Mouse (Mus musculus) hindbrain, embryonic 14.5 days (tissue): ENCODE results near the gene Limk1. TPM values are rescaled to one million over a fixed set of nuclear protein-coding genes. Genes with fewer than 3 reads are reported as not detected.

Experiments
- ATAC-seq: fragments of 200-750 bp; cut with Nextera tagmentation; 2 replicates; pipeline ENCODE4 v1.8.0; 2017; ENCODE audit warnings: moderate number of reproducible peaks, mild to moderate bottlenecking, moderate TSS enrichment, moderate library complexity; ENCODE audit not compliant: low FRiP score
- DNase-seq: peaks from one replicate; pipeline ENCODE4 v3.0.0-alpha.2; 2015; ENCODE audit warnings: low spot score
- H3K27ac ChIP-seq: fragments of 300-500 bp; sonication (generic); 2 replicates; pipeline ENCODE4 v1.5.1; 2014; ENCODE audit warnings: mild to moderate bottlenecking, moderate library complexity
- H3K27me3 ChIP-seq: fragments of 300-500 bp; sonication (generic); 2 replicates; pipeline ENCODE4 v1.6.1; 2014; ENCODE audit warnings: mild to moderate bottlenecking, low read length, mixed read lengths; ENCODE audit not compliant: control insufficient read depth, insufficient read depth
- H3K36me3 ChIP-seq: fragments of 300-500 bp; sonication (generic); replicated peaks from 2 replicates; pipeline ENCODE4 v1.6.1; 2014; ENCODE audit not compliant: control insufficient read depth, insufficient read depth
- H3K4me1 ChIP-seq: fragments of 300-500 bp; sonication (generic); replicated peaks from 2 replicates; pipeline ENCODE4 v1.6.1; 2014; ENCODE audit warnings: antibody characterized with exemption, low read length, mixed read lengths; ENCODE audit not compliant: control insufficient read depth, insufficient read depth
- H3K4me2 ChIP-seq: fragments of 300-500 bp; sonication (generic); replicated peaks from 2 replicates; pipeline ENCODE4 v1.6.1; 2014; ENCODE audit warnings: mild to moderate bottlenecking, moderate library complexity
- H3K4me3 ChIP-seq: fragments of 300-500 bp; sonication (generic); replicated peaks from 2 replicates; pipeline ENCODE4 v1.5.1; 2014; ENCODE audit warnings: mild to moderate bottlenecking, low read length
- H3K9ac ChIP-seq: fragments of 300-500 bp; sonication (generic); 2 replicates; pipeline ENCODE4 v1.6.1; 2014
- H3K9me3 ChIP-seq: fragments of 300-500 bp; sonication (generic); 2 replicates; pipeline ENCODE4 v1.6.1; 2016; ENCODE audit warnings: low read length; ENCODE audit not compliant: control insufficient read depth
- WGBS: fragments of 180-500 bp; shearing (Covaris S2); extraction: QIAGEN DNeasy Blood & Tissue Kit; methylation state at CpG from one replicate; pipeline ENCODE4 v1.1.7; 2014; 5-methylcytosine and 5-hydroxymethylcytosine counted together
- polyA plus RNA-seq: library from polyadenylated mRNA; unstranded; fragments of >200 nt; fragmentation: Nextera tagmentation; extraction: Ambion mirVana; gene quantifications from 2 replicates; pipeline ENCODE4 v1.2.1, GENCODE M21; 2014

The Limk1 gene
- polyA plus RNA-seq, 1 experiment from 2014 or later, result 26.4 TPM

GRCm38 (mm10) chr5:134622069-134622468, 66.3 kb downstream of the Limk1 start:
- Histone ChIP-seq H3K36me3 (peaks cover 96% of the 10 kb centered on the region), H3K27ac (no peak overlapping the region), H3K4me2 (no peak overlapping the region), H3K4me1 (no peaks in the 10 kb centered on the region), H3K27me3 (no peaks in the 10 kb centered on the region), H3K9me3 (no peaks in the 10 kb centered on the region), H3K9ac (no peak overlapping the region), H3K4me3 (no peak overlapping the region)
- 60% methylated on average over 2 of the region's 2 CpGs for WGBS
- peak; percentile 58 for DNase-seq
- no peak for ATAC-seq

GRCm38 (mm10) chr5:134621099-134621640, 67.2 kb downstream of the Limk1 start:
- Histone ChIP-seq H3K27ac (no peak overlapping the region), H3K9ac (no peak overlapping the region), H3K27me3 (no peaks in the 10 kb centered on the region), H3K4me3 (no peak overlapping the region), H3K36me3 (peaks cover 91% of the 10 kb centered on the region), H3K4me1 (no peaks in the 10 kb centered on the region), H3K4me2 (no peak overlapping the region), H3K9me3 (no peaks in the 10 kb centered on the region)
- DNase-seq (no peak), ATAC-seq (no peak)
- 92% methylated on average over 16 of the region's 16 CpGs for WGBS

- Histone ChIP-seq H3K4me1 (no peaks in the 10 kb centered on the region), H3K9ac (no peak overlapping the region), H3K4me2 (no peak overlapping the region), H3K27ac (no peak overlapping the region), H3K4me3 (no peak overlapping the region), H3K27me3 (no peaks in the 10 kb centered on the region), H3K9me3 (no peaks in the 10 kb centered on the region), H3K36me3 (peaks cover 86% of the 10 kb centered on the region)
- 94% methylated on average over 9 of the region's 9 CpGs for WGBS
- no peak for DNase-seq
- ATAC-seq, result no peak
Measured at GRCm38 (mm10) chr5:134620457-134620856, 67.9 kb downstream of the Limk1 start.

GRCm38 (mm10) chr5:134617071-134617470, 71.3 kb downstream of the Limk1 start:
- peaks cover 66% of the 10 kb centered on the region for H3K36me3 ChIP-seq
- H3K9me3 ChIP-seq, result no peaks in the 10 kb centered on the region
- DNase-seq (no peak), ATAC-seq (no peak)
- no peaks in the 10 kb centered on the region for H3K27me3 ChIP-seq
- no peak overlapping the region for H3K4me3 ChIP-seq
- H3K27ac ChIP-seq, result no peak overlapping the region
- H3K9ac ChIP-seq, result no peak overlapping the region
- no peaks in the 10 kb centered on the region for H3K4me1 ChIP-seq
- no peak overlapping the region for H3K4me2 ChIP-seq
- WGBS, result 62% methylated on average over 3 of the region's 3 CpGs

GRCm38 (mm10) chr5:134615780-134616179, 72.6 kb downstream of the Limk1 start:
- no peak for DNase-seq
- Histone ChIP-seq H3K9ac (no peak overlapping the region), H3K36me3 (peaks cover 53% of the 10 kb centered on the region), H3K27ac (no peak overlapping the region), H3K4me2 (no peak overlapping the region), H3K27me3 (no peaks in the 10 kb centered on the region), H3K4me1 (no peaks in the 10 kb centered on the region), H3K4me3 (no peak overlapping the region), H3K9me3 (no peaks in the 10 kb centered on the region)
- ATAC-seq, result no peak
- WGBS, result 74% methylated on average over 4 of the region's 4 CpGs

GRCm38 (mm10) chr5:134615380-134615779, 73.0 kb downstream of the Limk1 start:
- no peaks in the 10 kb centered on the region for H3K9me3 ChIP-seq
- H3K4me3 ChIP-seq, result no peak overlapping the region
- H3K9ac ChIP-seq, result no peak overlapping the region
- H3K4me1 ChIP-seq, result no peaks in the 10 kb centered on the region
- 87% methylated on average over 8 of the region's 8 CpGs for WGBS
- no peak overlapping the region for H3K4me2 ChIP-seq
- ATAC-seq (no peak), DNase-seq (no peak)
- H3K27ac ChIP-seq, result no peak overlapping the region
- H3K36me3 ChIP-seq, result peaks cover 49% of the 10 kb centered on the region
- no peaks in the 10 kb centered on the region for H3K27me3 ChIP-seq

- Histone ChIP-seq H3K4me3 (no peak within 1 kb of the TSS), H3K27me3 (no peaks in the 10 kb centered on the region), H3K9ac (no peak within 1 kb of the TSS), H3K4me1 (no peaks in the 10 kb centered on the region), H3K9me3 (no peaks in the 10 kb centered on the region), H3K4me2 (no peak within 1 kb of the TSS), H3K27ac (no peak within 1 kb of the TSS), H3K36me3 (peaks cover 44% of the 10 kb centered on the region)
- 93% methylated on average over 7 of the region's 7 CpGs for WGBS
- ATAC-seq (no peak), DNase-seq (no peak)
Measured at GRCm38 (mm10) chr5:134614802-134615201, 73.6 kb downstream of the Limk1 start, which contains the start of gene Lat2. Gene Lat2, minus strand, starts transcription at chr5:134615025.

GRCm38 (mm10) chr5:134614296-134614695, 74.1 kb downstream of the Limk1 start:
- no peak for ATAC-seq
- H3K27ac ChIP-seq, result no peak overlapping the region
- H3K27me3 ChIP-seq, result no peaks in the 10 kb centered on the region
- no peaks in the 10 kb centered on the region for H3K4me1 ChIP-seq
- no peaks in the 10 kb centered on the region for H3K9me3 ChIP-seq
- DNase-seq, result no peak
- H3K4me3 ChIP-seq, result no peak overlapping the region
- H3K36me3 ChIP-seq, result peaks cover 38% of the 10 kb centered on the region
- H3K4me2 ChIP-seq, result no peak overlapping the region
- WGBS, result 91% methylated on average over 8 of the region's 8 CpGs
- H3K9ac ChIP-seq, result no peak overlapping the region

GRCm38 (mm10) chr5:134613727-134614126, 74.7 kb downstream of the Limk1 start:
- 87% methylated on average over 9 of the region's 9 CpGs for WGBS
- Histone ChIP-seq H3K9ac (no peak overlapping the region), H3K36me3 (peaks cover 33% of the 10 kb centered on the region), H3K27me3 (no peaks in the 10 kb centered on the region), H3K27ac (no peak overlapping the region), H3K4me1 (no peaks in the 10 kb centered on the region), H3K4me2 (no peak overlapping the region), H3K9me3 (no peaks in the 10 kb centered on the region), H3K4me3 (no peak overlapping the region)
- no peak for ATAC-seq
- no peak for DNase-seq
